Mouse (Mus musculus): Measurements from ENCODE around the gene Fkbpl.

Gene Fkbpl

DNA sequence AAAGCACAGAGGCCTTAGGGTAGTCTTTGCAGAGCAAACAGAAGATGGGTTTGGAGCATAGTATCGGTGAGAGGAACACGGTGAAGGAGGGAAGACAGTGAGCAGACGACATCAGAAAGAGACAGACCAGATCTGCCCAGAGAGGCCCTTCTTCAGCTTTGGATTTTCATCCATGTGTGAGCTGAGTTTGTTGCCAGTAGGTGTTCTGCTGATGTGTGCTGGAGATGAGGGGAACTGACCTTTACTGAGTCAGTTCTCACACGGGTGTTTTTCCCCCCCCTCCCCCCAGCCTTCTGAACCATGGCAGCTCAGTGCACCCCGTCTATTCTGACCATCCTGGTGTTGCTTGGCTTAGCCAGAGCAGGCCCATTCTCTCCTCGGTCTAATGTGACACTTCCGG lies 25.7 kb downstream of the Fkbpl start, which contains the start of gene Tnxb:
Gene Tnxb (plus strand): TSS at position 301 of the 400 bp plus-strand sequence.
- DNase-seq = no peak

DNA sequence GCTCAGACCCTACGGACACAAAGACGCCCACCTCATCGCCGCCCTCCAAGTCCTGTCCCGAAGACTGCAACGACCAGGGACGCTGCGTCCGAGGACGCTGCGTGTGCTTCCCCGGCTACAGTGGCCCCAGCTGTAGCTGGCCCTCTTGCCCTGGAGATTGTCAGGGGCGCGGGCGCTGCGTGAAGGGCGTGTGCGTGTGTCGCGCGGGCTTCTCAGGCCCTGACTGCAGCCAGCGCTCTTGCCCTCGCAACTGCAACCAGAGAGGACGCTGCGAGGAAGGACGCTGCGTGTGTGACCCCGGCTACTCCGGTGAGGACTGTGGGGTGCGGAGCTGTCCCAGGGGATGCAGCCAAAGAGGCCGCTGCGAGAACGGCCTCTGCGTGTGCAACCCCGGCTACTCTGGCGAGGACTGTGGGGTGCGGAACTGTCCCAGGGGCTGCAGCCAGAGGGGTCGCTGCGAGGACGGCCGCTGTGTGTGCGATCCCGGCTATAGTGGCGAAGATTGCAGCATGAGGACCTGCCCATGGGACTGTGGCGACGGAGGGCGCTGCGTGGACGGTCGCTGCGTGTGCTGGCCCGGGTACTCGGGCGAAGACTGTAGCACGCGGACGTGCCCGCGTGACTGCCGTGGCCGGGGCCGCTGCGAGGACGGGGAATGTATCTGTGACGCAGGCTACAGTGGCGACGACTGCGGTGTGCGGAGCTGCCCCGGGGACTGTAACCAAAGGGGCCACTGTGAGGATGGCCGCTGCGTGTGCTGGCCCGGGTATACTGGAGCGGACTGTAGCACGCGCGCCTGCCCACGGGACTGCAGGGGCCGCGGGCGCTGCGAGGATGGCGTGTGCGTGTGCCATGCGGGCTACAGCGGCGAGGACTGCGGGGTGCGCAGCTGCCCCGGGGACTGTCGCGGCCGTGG lies 26.8 kb downstream of the Fkbpl start:
- DNase-seq = no peak

DNA sequence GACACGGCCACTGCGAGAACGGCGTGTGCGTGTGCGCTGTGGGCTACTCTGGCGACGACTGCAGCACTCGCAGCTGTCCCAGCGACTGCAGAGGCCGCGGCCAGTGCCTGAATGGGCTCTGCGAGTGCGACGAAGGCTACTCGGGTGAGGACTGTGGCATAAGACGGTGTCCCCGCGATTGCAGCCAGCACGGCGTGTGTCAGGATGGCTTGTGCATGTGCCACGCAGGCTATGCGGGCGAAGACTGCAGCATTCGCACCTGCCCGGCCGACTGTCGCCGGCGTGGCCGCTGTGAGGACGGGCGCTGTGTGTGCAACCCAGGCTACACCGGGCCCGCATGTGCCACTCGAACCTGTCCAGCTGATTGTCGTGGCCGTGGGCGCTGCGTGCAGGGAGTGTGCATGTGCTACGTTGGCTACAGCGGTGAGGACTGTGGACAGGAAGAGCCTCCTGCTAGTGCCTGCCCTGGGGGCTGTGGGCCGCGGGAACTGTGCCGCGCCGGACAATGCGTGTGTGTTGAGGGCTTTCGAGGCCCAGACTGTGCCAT lies 27.8 kb downstream of the Fkbpl start:
- no peak for DNase-seq

DNA sequence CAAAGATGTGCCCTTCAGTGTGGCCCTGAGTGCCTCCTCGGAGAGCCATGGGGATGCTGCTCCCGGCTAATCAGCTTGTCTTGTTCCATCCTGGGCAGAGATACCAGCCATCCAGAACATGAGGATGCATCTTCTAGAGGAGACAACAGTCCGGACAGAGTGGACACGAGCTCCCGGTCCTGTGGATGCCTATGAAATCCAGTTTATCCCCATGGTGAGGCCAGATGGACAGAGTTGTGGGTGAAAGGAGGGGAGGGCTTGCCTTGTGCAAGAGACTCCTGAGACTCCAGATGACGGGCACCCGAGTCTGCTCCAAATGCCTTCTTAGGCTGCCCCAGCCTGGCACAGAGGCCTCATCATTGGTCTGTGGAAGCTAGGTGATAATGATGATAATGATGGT lies 28.6 kb downstream of the Fkbpl start:
- DNase-seq = no peak

DNA sequence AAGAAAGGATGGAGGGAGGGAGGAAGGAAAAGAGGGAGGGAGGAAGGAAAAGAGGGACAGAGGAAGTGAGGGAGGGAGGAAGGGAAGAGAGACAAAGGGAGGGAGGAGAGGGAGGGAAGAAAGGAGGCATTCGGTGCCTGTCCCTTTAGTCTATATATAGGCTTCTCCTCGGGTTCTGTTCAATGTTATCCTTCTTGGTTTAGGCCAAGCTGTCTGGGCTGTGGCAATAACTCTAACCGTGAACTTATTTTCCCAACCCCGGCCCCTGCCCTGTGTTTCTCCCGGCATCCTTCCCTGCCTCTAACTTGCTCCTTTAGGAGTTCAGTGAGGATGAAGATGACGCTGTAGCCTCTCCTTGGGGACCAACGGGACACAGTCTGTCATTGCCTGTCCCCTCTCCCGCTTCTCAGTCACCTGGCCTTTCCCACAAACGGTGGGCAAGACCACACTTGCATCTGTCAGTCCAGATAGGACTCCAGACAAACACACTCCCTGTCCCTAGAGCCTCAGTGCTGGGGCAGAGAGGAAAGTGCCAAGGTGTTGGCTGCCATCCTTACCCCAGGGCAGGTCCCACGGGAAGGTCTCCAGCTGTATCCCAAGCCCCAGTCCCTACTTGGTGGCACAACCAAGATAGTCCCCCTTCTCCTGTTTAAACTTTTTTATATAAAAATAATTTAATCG lies 30.1 kb downstream of the Fkbpl start:
- no peak for DNase-seq

DNA sequence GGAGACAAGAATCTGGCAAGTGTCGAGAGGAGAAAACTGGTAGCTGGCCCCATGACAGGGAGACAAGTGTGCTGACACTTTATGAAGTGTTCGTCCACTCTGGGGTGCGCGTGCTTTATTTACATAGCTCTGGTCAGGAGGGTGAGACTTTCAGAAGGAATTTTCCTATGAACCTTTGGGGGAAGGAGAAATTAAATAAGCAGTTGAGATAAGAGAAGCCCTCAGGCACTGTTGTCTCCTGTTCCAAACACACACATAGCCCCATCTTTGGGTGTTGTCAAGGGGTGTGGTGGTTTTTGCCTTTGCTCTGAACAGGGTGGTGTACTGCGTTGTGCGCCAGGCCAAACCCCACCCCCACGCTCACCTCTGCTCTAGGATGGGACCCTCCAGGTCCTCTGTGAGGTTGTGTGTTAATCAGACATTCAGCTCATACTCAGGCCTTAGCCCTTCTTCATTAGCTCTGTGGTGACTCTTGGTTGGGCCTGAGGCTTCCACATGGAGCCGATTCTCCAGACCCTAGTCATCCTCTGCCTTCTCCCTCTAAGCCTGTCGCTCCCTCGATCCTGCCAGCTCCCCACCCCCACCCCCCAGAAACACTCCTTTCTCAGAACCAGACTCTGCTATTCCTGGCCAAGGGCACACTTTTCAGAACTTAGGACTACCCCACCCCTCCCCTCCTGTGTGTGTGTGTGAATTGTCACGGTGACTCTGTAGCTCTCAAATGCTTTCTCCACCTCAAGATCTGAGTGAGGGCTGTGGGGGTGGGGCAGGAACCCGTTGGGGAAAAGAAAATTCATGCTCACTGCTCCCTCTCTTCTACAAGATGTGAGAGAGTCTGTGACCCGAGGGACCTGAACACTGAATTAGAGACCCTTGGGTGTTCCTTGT lies 30.9 kb downstream of the Fkbpl start:
- DNase-seq = no peak

DNA sequence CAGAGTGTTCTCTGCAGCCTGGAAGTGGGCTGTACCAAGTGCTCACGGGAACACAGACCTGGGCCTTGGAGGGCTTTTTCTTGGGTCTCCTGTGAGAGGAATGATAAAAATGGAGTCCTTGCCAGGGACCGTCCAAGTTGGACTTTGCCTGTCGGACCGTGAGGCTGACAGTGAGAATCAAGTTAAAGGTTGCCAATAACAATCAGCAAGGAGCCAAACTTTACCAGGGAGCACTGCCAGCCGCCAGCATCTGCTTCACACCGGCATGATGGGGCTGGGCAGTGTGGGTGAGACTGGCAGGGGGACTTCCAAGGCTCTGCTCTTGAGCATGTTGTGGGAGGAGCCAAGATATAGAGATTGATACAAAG lies 31.5 kb downstream of the Fkbpl start:
- no peak for DNase-seq

DNA sequence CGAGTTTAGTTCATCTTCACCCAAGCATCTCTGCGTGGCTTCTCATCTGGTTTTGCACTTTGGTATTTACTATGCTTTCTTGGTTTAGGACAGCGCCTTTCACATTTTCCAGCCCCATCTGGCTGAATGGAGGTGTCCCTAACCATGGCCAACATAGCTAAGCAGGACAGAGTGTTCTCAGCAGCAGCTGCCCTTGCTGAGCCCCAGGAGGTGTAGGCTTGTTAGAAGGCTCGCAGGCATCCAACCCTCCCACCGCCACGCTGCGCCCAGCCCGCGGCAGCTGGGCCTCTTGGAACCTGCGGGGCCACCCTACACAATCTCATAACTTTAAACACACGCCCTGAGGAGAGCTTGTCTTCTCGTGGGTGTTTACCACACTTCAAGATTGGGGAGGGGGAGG lies 32.1 kb downstream of the Fkbpl start:
- no peak for DNase-seq

DNA sequence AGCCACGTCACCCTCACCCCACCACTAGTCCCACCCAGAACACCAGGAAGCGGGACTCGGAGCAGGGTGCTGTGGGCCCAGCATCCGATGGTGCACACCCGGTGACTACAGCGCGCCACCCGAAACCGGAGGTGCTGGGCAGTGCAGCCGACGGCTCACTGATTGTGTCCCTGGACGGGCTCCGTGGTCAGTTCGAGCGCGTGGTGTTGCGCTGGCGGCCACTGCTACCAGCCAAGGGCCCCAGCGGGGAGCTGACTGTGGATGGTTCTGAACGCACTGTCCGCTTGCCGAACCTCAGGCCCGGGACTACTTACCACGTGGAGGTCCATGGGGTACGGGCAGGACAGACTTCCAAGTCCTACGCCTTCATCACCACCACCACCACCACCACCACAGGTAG lies 35.6 kb downstream of the Fkbpl start:
- no peak for DNase-seq

DNA sequence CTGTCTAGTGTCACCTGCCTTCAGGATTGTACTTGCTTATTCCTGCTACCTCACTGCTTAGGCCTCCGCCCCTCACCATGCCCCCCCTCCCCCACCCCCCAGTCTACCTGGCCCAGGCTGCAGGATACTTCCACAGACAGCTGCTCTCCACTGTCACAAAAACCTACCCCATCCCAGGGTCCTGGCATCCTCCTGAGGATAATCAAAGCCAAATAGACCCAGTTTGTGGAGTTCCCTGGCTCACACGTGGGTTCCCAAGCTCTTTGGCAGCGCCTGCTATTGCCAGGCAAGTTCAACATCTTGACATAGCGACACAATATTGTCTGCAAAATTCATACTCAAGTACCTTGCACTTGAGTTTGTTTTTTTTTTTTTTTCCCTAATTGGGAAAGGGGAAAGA lies 36.1 kb downstream of the Fkbpl start:
- DNase-seq = no peak

DNA sequence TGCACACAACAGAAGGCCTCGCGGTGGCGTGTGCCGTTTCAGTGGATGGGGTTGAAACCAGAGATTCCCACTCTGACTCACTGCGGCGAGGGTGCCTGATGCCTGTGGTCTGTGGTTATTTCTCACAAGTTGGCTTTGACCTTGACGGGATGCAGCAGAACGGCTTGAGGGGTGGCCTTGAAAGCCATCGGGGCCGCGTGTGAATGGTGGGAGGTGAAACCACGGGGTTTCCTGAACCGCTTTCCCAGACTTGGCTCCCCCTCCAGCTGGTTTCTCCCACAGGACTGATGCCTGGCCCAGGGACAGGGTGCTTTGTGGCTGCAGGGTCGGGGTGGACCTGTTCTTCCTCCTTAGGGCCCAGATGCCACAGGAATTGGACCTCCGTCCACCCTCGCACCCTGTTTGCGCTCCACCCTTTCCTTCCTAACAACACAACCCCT lies 36.6 kb downstream of the Fkbpl start:
- no peak for DNase-seq

DNA sequence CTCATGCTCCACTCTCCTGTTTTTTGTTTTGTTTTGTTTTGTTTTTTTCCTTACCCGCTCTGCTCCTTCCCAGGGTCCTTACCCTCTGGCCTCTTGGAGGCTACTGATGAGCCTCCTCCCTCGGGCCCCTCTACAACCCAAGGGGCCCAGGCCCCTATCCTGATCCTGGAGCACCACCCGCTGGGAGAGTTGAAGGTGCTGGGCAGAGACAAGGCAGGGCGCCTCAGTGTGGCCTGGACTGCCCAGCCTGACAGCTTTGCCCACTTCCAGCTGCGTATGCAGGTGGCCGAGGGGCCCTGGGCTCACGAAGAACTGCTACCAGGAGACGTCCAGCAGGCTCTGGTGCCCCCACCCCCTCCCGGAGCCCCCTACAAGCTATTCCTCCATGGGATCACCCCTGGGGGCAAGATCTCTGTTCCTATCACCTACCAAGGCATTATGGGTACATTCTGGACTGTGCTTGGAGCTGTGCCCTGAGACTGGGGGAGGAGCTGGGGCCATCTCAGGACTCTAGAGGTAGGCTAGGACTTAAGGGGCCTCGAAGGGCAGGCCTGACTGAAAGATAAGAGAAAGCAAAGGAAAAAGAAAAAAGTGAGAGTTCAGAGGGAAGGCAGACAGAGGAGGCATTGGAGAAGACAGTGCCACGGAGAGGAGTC lies 37.4 kb downstream of the Fkbpl start:
- no peak for DNase-seq

DNA sequence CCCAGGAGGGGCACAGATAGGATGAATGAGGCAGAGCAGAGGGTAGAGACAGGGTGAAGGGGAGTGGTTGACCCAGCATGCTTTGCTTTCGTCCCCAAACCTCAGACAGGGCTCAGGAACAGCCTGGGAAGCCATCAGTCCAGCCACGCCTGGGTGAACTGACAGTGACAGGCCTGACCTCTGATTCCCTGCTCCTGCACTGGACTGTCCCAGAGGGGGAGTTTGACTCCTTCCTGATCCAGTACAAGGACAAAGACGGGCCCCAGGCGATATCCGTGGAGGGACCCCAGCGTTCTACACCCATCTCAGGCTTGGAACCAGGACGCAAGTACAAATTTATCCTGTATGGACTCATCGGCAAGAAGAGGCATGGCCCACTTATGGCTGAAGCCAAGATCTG lies 38.6 kb downstream of the Fkbpl start:
- DNase-seq = no peak

DNA sequence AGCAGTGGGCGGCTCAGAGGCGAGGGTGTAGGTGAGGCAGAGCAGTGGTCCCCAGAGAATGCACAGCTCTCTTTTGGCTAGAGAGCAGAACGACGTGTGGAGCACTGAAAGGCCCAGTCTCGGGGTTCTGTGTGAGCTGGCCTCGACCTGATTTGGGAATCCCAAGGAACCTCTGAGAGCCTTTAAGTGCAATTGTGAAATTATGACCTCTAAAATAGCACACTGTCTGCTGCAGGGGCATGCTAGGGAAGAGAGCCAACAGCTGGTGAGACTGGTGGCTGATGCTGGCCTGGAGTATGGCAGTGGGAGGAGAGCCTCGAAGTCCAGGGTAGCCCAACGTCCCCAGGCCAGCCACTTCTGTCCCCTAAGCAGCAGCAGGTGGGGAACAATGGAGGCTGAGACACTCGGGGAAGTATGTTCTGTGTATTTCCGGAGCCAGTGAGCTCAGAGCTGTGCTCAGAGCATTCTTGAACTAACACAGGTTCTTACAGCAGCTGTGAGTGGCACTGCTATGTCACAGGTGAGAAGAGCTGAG lies 39.2 kb downstream of the Fkbpl start:
- no peak for DNase-seq

DNA sequence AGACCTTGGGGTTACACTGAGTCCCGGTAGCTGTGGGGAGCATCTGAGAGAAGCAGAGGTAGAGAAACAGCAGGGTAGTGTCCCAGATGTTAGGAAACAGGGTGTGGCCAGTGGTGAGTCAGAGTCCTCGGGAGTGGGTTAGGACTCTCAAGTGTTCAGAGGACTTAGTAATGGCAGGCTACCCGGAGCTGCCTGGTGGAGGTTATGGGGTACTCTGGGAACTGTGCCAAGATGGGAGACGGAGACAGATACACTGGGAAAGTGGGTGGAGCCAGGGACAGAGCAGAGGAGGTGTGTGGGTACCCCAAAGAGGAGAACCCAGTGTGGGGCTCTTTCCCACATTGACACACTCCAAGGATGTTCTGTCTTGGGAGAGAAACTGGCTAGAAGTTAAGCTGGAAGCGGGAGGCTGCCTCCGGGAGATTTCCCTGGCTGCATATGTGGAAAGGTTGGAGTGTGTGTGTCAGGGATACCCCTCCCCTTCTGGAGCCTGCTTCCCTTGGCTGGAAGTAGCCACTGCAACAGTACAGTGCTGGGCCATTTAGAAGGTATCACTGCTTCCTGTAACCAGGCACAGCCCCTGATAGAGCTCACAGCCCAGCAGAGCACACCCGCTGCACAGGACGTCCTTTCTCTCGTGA lies 39.8 kb downstream of the Fkbpl start:
- no peak for DNase-seq

DNA sequence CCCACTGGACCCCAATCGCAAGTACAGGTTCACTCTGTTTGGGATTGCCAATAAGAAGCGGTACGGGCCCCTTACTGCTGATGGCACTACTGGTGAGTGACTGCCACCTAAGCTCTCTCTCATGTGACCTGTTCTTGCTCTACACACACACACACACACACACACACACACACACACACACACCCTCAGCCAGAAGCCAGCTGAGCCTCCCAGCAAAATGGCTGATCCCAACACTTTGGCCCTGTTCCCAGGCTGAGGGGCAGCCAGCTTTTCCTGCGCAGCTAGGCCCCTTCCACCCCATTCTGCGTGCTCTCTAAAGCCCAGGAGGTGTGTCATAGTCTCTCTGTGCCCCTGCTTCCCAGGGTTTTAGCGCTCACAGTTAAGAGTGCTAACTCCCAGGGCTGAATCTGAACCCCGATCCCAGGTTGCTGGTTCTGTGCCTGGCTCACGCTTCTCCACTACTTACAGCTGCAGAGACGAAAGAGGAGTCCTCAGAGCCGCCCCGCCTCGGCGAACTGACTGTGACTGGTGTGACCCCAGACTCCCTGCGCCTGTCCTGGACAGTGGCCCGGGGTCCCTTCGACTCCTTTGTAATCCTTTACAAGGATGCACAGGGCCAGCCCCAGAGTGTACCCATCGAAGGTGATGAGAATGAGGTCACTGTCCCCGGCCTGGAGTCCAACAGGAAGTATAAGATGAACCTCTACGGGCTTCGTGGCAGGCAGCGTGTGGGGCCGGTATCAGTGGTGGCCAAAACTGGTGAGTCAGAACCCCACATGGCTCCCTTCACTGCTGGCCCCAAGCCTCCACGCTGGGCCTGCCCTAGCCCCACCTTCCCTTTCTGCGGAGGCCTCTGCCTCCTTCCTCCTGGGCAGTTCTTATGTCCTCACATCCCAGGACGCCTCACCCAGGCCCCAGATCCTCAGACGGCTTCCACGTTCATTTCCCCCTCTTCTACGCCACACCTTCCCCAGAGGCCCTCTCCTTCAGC lies 40.9 kb downstream of the Fkbpl start:
- DNase-seq = peak; percentile 57

DNA sequence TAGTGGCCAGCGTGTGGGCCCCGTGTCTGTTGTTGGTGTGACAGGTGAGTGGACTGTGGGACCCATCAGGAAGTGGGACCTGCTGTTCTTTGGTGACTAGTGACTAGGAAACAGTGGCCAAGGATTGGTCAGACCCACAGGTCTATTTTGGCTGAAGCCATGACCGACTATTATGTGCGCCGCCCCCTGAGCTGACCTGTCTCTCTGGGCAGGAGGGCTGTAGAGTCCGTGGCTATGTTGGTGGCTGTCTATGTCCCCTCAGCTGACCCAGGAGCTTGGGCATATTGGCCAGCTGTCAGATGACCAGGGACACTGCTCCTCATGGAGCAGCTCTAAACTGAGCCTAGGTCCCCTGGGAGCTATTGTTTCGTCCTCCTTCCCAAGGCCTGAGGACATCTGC lies 44.3 kb downstream of the Fkbpl start:
- DNase-seq = no peak

DNA sequence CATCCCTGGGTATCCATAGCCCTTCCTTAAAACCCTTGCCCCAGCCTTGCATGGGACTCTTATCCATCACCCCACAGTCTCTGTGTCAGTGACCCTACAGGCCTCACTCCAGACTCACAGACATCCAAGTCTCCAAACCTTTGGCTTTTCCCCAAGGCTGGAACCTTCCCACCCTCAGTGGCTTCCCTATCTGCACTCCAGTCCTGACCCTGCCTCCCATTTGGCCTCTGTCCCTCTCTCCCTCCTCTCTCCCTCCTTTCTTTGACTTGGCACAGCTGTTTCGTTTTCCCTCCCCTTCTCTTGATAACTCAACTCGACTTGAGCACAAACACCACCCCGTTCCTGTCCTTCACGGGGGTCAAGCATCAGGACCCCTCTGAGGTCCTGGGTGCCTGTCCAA lies 45.9 kb downstream of the Fkbpl start:
- no peak for DNase-seq

DNA sequence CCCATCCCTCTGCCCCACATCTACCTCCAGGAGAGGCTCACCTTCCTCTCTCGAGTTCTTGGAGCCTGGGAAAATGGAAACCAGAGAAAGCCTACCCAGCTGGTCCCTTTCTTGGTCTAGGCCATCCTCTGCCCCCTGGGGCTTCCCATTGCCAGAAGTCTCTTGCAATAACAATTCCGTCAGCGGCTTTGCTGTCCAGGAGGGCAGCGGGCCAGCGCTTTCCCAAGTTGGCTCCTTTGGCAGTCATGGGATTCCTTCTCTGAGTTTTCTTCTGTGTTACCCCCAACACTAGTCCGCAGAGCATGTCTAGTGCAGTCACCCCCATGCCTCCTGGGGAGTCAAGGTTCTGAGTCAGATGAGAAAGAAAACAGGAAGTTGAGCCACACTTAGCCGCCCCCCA lies 48.3 kb downstream of the Fkbpl start:
- DNase-seq = no peak

All from right cerebral cortex, postnatal 4 days (tissue).